Mouse (Mus musculus) bone marrow macrophage, adult 2 months (primary cell): ENCODE results near the gene Gpld1.

Experiments
- CTCF ChIP-seq: IDR thresholded peaks from 2 replicates; pipeline ENCODE4 v1.5.1; 2012; ENCODE audit warnings: low read depth, mild to moderate bottlenecking, low read length, moderate library complexity
- POLR2A ChIP-seq: IDR thresholded peaks from 2 replicates; pipeline ENCODE4 v1.6.1; 2012; ENCODE audit warnings: mild to moderate bottlenecking, low read depth, low read length, borderline replicate concordance

- TF ChIP-seq POLR2A (no peak), CTCF (no peak)
These were observed 96.5 kb downstream of the Gpld1 start for GRCm38 (mm10) chr13:25039488-25039887.
